Mouse (Mus musculus): Measurements from ENCODE around the gene Igfbp7. TPM values are rescaled to one million over a fixed set of nuclear protein-coding genes. Genes with fewer than 3 reads are reported as not detected.
"Not testable (repeated sequence)": the region's sequence is repeated elsewhere in the genome, so short reads cannot be mapped to it uniquely, and the experiment has no call there.

The Igfbp7 gene
- polyA plus RNA-seq, 1 experiment from 2014 or later, result 32.2 TPM

DNA sequence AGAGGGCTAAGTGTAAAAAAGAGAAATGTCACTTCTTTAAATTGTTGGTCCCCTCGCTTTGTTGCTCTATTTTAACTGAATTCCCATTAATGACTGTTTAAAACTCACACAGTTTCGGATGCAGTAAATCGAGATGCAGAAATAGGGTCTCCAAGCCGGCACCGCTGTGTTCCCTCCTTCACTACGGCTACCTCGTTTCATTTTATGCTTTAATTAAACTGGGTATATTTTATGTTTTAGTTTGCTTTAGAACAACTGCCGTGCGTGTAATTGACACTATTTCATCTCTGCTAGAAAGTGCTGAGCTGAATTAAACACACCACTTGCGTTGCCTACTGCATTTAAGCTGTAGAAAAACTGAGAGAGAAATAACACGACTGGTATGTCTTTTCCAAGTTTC, 22.6 kb upstream of the Igfbp7 start:
- Histone ChIP-seq H3K9ac (no peak overlapping the region), H3K27ac (no peak overlapping the region), H3K27me3 (no peaks in the 10 kb centered on the region), H3K9me3 (replicated peaks) (no peaks in the 10 kb centered on the region), H3K4me3 (no peak overlapping the region), H3K4me2 (replicated peaks) (no peak overlapping the region), H3K4me1 (no peaks in the 10 kb centered on the region), H3K36me3 (no peaks in the 10 kb centered on the region)
- 87% methylated on average over 11 of the region's 11 CpGs for WGBS
- no peak for ATAC-seq (ENCODE audit: low FRiP score)

DNA sequence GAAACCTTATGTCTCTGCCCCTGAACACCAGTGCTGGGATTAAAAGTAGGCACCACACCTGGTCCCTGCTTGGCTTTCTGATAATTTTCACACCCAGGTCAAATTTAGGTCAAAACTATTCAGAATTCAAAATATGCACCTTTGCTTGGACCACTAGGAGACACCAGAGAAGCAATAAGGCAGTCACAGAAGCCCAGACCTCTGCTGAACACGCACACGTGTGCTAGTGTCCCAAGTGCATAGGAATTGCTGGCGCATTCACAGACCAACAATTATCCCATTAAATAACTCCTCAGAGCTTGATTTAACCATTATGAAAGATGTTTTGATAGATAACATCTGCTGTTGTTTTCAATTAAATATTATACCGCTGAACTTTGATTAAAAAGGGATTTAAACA, 22.2 kb upstream of the Igfbp7 start:
- H3K27me3 ChIP-seq, result no peaks in the 10 kb centered on the region
- no peak overlapping the region for H3K27ac ChIP-seq
- H3K4me2 ChIP-seq (replicated peaks), result no peak overlapping the region
- H3K4me3 ChIP-seq, result no peak overlapping the region
- WGBS, result 88% methylated on average over 4 of the region's 4 CpGs
- H3K4me1 ChIP-seq, result no peaks in the 10 kb centered on the region
- no peaks in the 10 kb centered on the region for H3K9me3 ChIP-seq (replicated peaks)
- ATAC-seq (ENCODE audit: low FRiP score), result no peak
- no peaks in the 10 kb centered on the region for H3K36me3 ChIP-seq
- no peak overlapping the region for H3K9ac ChIP-seq

DNA sequence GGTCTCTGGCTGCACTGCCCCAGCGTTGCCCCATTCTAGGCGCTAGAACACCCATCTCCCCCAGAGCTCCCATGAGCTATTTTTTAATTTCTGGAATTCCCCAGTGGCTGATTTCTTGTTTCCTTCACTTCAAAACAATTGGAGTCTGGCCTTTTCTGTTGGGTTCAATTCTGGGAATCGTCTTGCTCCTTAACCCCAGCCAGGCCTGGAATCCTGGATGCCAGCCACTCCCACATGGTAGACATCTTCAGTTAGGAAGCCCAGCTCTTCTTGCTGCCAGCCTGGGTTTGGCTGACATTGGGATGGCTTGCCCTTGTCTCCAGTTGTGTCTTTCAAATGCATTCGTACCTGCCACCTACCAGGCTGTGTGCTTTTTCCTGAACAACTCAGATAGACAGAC, 20.7 kb upstream of the Igfbp7 start:
- Histone ChIP-seq H3K9me3 (replicated peaks) (no peaks in the 10 kb centered on the region), H3K9ac (no peak overlapping the region), H3K4me1 (no peaks in the 10 kb centered on the region), H3K4me3 (no peak overlapping the region), H3K27me3 (no peaks in the 10 kb centered on the region), H3K27ac (no peak overlapping the region), H3K36me3 (no peaks in the 10 kb centered on the region), H3K4me2 (replicated peaks) (no peak overlapping the region)
- 85% methylated on average over 4 of the region's 4 CpGs for WGBS
- ATAC-seq (ENCODE audit: low FRiP score), result no peak

DNA sequence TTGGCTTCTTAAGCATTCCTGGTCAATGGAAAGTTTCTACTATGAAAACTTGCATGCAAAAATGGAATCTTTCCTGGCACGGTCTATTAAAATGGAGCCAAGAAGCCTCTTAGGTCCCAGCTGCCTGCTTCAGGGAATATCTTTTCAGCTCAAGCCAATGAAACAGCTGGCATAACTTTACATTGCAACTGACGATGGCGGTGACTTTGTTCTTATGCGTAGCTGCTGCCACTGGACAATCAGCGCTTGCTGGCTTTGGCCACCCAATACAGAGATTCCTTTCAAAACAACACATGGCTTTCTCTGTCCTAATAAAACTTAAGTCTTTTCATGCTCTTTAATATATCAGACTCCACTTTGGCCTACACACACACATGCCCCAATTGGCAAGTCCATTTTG, 20.1 kb upstream of the Igfbp7 start:
- no peak overlapping the region for H3K27ac ChIP-seq
- no peak overlapping the region for H3K9ac ChIP-seq
- peaks cover under 1% of the 10 kb centered on the region; the same call in 1 of the 2 replicates for H3K9me3 ChIP-seq (replicated peaks)
- H3K4me3 ChIP-seq, result no peak overlapping the region
- no peaks in the 10 kb centered on the region for H3K4me1 ChIP-seq
- no peaks in the 10 kb centered on the region for H3K27me3 ChIP-seq
- no peak for ATAC-seq (ENCODE audit: low FRiP score)
- WGBS, result 89% methylated on average over 5 of the region's 5 CpGs
- no peaks in the 10 kb centered on the region for H3K36me3 ChIP-seq
- H3K4me2 ChIP-seq (replicated peaks), result no peak overlapping the region

DNA sequence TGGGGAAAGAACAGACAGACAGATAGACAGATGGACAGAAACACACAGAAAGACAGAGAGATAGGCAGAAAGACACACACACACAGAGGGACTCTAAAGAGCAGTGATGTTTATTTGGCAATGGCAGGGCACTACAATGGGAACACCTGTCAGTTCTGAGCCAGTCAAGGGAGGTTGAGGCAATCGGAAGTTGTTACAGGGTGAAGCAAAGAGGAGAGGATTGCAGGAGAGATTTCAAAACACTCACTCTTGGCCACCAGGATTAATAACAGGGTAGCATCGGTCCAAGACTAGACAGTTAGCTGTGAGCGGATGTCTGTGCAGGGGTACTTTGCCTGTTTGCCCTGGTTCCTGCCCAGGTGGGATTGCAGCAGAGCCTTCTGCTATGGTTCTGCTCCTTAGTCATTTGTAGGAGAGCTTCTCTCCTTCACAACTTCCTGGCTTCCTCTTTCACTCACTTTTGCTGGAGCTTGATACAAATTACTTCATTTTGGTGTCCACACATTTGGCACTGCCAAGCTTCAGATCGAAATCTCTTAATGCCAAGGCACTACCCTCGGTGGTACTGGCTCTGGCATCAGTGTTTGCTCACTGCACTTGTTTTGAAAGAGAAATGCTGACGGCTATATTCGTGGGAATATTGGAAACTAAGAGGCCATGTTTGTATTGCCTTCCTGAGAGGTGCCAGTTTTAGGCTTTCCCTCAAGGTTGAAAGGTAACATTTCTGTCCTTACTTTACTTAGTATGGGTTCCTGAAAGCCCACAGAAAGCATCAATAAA, 18.1 kb upstream of the Igfbp7 start:
- 76% methylated on average over 7 of the region's 7 CpGs for WGBS
- H3K4me2 ChIP-seq (replicated peaks), result no peak overlapping the region
- no peak overlapping the region for H3K9ac ChIP-seq
- ATAC-seq (ENCODE audit: low FRiP score), result no peak
- H3K36me3 ChIP-seq, result no peaks in the 10 kb centered on the region
- H3K27ac ChIP-seq, result no peak overlapping the region
- H3K4me3 ChIP-seq, result no peak overlapping the region
- H3K9me3 ChIP-seq (replicated peaks), result peaks cover 5% of the 10 kb centered on the region; the same call in 1 of the 2 replicates
- H3K27me3 ChIP-seq, result no peaks in the 10 kb centered on the region
- no peaks in the 10 kb centered on the region for H3K4me1 ChIP-seq

DNA sequence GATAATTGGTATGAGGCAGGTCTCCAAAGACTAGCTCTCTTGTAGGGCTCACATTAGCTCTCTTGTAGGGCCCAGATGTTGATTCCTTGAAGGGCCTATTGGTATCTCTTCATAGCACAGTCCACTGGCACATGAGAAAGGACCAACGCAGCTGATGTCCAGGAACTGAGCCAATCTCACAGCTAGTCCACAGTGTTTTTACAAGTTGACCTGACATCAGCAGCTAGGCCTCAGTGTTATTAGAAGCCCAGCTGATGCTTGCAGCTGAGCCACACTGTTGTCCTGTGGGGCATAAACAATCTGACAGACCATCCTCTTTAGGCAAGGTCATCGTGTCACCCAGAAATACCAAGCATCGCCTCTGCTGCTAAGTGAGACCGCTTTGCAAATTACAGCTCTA, 11.7 kb upstream of the Igfbp7 start:
- not testable (repeated sequence) for H3K9ac ChIP-seq; H3K9me3 ChIP-seq (replicated peaks); H3K27ac ChIP-seq; H3K4me2 ChIP-seq (replicated peaks); H3K27me3 ChIP-seq; H3K36me3 ChIP-seq; H3K4me3 ChIP-seq; H3K4me1 ChIP-seq
- ATAC-seq (ENCODE audit: low FRiP score), result peak; percentile 32; the same call in 1 of the 2 replicates
- WGBS, result 50% methylated on average over 4 of the region's 4 CpGs

DNA sequence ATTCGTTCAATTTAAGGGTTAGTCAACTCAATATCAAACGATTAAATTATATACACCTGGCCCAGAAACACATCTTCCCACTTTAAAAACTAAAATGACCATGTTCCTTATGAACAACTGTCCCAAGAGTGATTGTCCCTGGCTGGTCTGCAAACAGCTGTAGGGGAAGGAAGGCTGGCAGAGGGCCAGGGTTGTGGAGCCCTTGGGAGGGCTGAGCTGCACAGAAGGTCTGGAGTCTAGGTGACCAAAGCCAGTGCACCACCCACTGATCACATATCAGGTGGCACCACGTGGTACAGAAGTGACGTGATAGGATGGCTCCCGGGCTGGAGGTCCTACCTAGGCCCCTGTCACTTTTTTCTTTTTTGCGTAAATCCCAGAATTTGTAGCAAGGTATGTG, 8.2 kb upstream of the Igfbp7 start:
- H3K9me3 ChIP-seq (replicated peaks), result no peaks in the 10 kb centered on the region
- no peaks in the 10 kb centered on the region for H3K36me3 ChIP-seq
- no peak overlapping the region for H3K27ac ChIP-seq
- H3K4me2 ChIP-seq (replicated peaks), result no peak overlapping the region
- H3K9ac ChIP-seq, result no peak overlapping the region
- H3K4me3 ChIP-seq, result no peak overlapping the region
- WGBS, result 87% methylated on average over 6 of the region's 6 CpGs
- H3K4me1 ChIP-seq, result no peaks in the 10 kb centered on the region
- no peak for ATAC-seq (ENCODE audit: low FRiP score)
- no peaks in the 10 kb centered on the region for H3K27me3 ChIP-seq

DNA sequence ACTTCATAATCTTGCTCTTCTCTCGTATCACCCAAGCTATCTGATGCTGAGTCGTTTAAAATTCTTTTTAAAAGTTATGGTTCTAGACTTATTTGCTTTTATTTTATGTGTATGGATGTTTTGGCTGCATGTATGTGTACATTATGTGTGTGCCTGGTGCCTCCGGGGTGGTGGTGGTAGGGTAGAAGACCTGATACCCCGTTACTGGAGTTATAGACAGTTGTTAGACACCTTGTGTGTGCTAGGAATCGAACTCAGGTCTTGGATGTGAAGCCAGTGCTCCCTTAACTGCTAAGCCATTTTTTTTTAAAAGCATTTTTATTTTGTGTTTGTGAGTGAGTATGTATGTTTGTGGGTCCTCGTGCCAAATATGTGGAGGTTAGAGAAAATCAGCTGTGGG, 689 bp upstream of the Igfbp7 start:
- Histone ChIP-seq H3K4me3 (no peak overlapping the region), H3K27me3 (peaks cover 31% of the 10 kb centered on the region), H3K36me3 (no peaks in the 10 kb centered on the region), H3K27ac (no peak overlapping the region), H3K4me1 (peaks cover 3% of the 10 kb centered on the region; the same call in 1 of the 2 replicates), H3K9me3 (replicated peaks) (no peaks in the 10 kb centered on the region), H3K9ac (no peak overlapping the region), H3K4me2 (replicated peaks) (no peak overlapping the region)
- WGBS, result 94% methylated on average over 6 of the region's 6 CpGs
- no peak for ATAC-seq (ENCODE audit: low FRiP score)

DNA sequence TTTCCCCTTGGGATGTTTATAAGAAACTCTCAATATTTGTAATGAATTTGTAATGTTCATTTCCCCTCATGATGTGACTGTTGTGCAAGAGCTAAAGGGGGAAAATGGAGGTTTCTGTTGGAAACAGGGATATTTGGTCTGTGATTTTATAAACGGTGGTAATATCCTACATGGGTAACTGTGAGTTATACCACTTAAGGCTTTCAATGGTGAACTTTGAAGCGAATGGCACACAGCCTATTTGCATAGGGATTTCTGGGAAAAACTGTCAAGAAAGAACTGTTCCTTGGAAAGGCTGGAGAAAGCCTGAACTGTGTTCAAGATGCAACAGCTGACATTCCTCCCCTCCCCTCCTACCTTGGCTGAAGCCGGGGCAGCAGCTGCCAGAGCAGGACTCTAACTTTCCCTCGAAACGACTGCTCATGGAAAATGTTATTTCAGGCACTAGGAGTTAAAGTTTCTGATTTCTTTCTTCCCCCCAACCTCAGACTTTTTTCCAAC, 1.4 kb downstream of the Igfbp7 start:
- no peak for ATAC-seq (ENCODE audit: low FRiP score)
- H3K4me2 ChIP-seq (replicated peaks), result no peak overlapping the region
- H3K27me3 ChIP-seq, result peaks cover 34% of the 10 kb centered on the region
- peaks cover 3% of the 10 kb centered on the region; the same call in 1 of the 2 replicates for H3K4me1 ChIP-seq
- no peak overlapping the region for H3K4me3 ChIP-seq
- no peaks in the 10 kb centered on the region for H3K36me3 ChIP-seq
- H3K27ac ChIP-seq, result no peak overlapping the region
- WGBS, result 56% methylated on average over 5 of the region's 5 CpGs
- no peaks in the 10 kb centered on the region for H3K9me3 ChIP-seq (replicated peaks)
- no peak overlapping the region for H3K9ac ChIP-seq

DNA sequence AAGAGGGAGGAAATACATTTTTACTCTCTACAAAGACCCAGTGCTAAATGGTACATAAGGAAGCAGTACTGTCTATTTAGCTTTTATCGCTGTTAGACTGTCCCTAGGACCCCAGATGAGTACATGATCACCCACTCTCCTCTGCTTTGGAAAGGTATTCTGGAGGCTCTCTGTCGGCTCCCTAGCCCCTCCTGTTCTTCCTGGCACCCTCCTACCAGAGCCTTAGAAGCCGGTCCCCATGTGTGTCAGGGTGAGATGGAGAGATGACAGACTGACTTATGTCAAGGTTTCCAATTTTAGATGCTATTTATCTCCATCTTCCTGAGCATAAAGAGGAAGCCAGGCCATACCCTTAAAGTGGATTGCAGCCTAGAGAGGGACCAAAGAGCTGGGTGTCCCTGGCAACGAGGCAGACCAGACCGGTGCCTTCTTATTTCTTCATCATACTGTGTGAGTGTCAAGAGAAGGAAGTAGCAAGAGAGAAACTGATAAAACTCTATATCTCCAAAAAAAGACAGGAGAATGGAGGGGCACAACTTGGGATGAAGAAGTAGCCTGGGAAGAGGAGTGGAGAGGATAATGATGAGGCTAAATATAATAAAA, 2.3 kb downstream of the Igfbp7 start:
- H3K4me2 ChIP-seq (replicated peaks), result no peak overlapping the region
- 71% methylated on average over 5 of the region's 5 CpGs for WGBS
- H3K4me3 ChIP-seq, result no peak overlapping the region
- H3K27me3 ChIP-seq, result peaks cover 34% of the 10 kb centered on the region
- H3K36me3 ChIP-seq, result no peaks in the 10 kb centered on the region
- no peak overlapping the region for H3K9ac ChIP-seq
- H3K27ac ChIP-seq, result no peak overlapping the region
- no peaks in the 10 kb centered on the region for H3K9me3 ChIP-seq (replicated peaks)
- H3K4me1 ChIP-seq, result peaks cover 3% of the 10 kb centered on the region; the same call in 1 of the 2 replicates
- no peak for ATAC-seq (ENCODE audit: low FRiP score)

DNA sequence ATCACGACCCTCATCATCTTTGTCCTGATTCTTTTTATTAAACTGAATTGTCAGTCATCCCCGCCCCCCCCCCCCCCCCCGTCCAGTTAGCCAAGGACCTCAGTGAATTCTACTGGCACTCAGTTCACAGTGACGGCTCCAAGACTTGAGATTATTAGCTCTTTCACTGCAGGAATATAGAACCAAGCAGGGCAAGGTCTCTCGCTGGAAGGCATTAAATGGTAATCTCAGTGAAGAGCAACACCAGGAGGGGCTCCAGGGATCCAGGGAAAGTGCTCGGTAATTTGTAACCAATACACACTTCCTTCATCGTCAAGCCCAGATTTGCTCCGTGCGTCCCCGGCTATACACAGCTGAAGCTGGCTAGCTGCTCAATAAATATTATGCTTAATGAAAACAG, 2.9 kb downstream of the Igfbp7 start:
- Histone ChIP-seq H3K36me3 (no peaks in the 10 kb centered on the region), H3K27ac (no peak overlapping the region)
- 68% methylated on average over 10 of the region's 10 CpGs for WGBS

DNA sequence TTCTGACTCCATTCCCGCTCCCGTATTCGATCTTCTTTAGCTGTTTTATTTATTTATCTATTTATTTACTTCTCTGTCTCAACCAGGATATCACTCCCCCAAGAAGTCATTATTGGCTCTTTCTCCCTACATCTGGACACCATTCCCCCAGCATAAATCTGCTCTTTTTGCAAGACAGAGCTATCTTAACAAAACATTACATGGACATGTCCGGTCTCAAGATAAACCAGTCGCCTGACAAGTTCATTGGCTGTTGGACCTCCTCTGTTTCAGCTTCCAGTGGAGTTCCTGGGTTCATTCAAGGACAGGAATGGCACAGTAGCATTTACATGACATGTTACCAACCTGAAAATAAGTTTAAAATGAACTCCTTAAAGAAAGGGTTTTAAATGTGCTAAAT, 4.9 kb downstream of the Igfbp7 start:
- no peak overlapping the region for H3K4me2 ChIP-seq (replicated peaks)
- no peak for ATAC-seq (ENCODE audit: low FRiP score)
- H3K9ac ChIP-seq, result no peak overlapping the region
- peaks cover 24% of the 10 kb centered on the region for H3K27me3 ChIP-seq
- peaks cover 3% of the 10 kb centered on the region; the same call in 1 of the 2 replicates for H3K4me1 ChIP-seq
- H3K27ac ChIP-seq, result no peak overlapping the region
- no peaks in the 10 kb centered on the region for H3K9me3 ChIP-seq (replicated peaks)
- 84% methylated on average over 5 of the region's 5 CpGs for WGBS
- H3K4me3 ChIP-seq, result no peak overlapping the region
- no peaks in the 10 kb centered on the region for H3K36me3 ChIP-seq

More for the DNA sequence above, 2.9 kb downstream of the Igfbp7 start:
- Histone ChIP-seq H3K9ac (no peak overlapping the region), H3K4me2 (replicated peaks) (no peak overlapping the region), H3K4me1 (peaks cover 3% of the 10 kb centered on the region; the same call in 1 of the 2 replicates), H3K4me3 (no peak overlapping the region), H3K9me3 (replicated peaks) (no peaks in the 10 kb centered on the region), H3K27me3 (peaks cover 34% of the 10 kb centered on the region)
- ATAC-seq (ENCODE audit: low FRiP score), result no peak

DNA sequence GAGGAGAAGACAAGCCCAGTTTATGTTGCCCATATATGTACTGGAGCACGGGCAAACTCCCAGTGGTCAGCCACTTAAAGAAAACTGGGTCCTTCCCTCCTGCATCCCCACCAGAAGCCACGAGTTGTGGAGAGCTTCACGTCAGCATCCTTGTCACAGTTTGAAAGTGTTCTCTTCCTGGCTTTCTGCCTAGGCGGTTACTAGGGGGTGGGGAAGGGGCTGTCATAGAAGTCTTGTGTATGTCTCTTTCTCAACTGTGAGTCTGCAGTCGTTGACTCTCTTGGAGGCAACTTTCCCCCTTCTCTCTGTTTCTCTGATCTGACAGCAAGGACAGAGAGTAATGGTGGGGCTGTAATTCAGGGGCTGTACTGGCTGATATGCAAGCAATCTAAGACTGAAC, 5.7 kb downstream of the Igfbp7 start:
- H3K36me3 ChIP-seq, result no peaks in the 10 kb centered on the region
- no peak overlapping the region for H3K9ac ChIP-seq
- no peak for ATAC-seq (ENCODE audit: low FRiP score)
- H3K4me2 ChIP-seq (replicated peaks), result no peak overlapping the region
- WGBS, result 57% methylated on average over 5 of the region's 5 CpGs
- H3K4me3 ChIP-seq, result no peak overlapping the region
- no peaks in the 10 kb centered on the region for H3K9me3 ChIP-seq (replicated peaks)
- peaks cover 17% of the 10 kb centered on the region for H3K27me3 ChIP-seq
- no peaks in the 10 kb centered on the region for H3K4me1 ChIP-seq
- H3K27ac ChIP-seq, result no peak overlapping the region

Measured in hindbrain, embryonic 12.5 days (tissue).